Mouse (Mus musculus) heart, embryonic 11.5 days (tissue): ENCODE data around the gene Atn1. TPM values are rescaled to one million over a fixed set of nuclear protein-coding genes. Genes with fewer than 3 reads are reported as not detected.

Experiments
- ATAC-seq: fragments of 200-750 bp; cut with Nextera tagmentation; replicated peaks from 2 replicates; pipeline ENCODE4 v1.8.0; 2017; ENCODE audit warnings: moderate library complexity; ENCODE audit not compliant: insufficient number of reproducible peaks, low FRiP score, low TSS enrichment
- H3K27ac ChIP-seq: fragments of 300-500 bp; sonication (generic); 2 replicates; pipeline ENCODE4 v1.5.1; 2014; ENCODE audit warnings: mild to moderate bottlenecking, low read depth, low read length
- H3K27me3 ChIP-seq: fragments of 300-500 bp; sonication (generic); 2 replicates; pipeline ENCODE4 v1.6.1; 2014; ENCODE audit warnings: mild to moderate bottlenecking, low read length, mixed read lengths; ENCODE audit not compliant: control insufficient read depth, insufficient read depth
- H3K36me3 ChIP-seq: fragments of 300-500 bp; sonication (generic); 2 replicates; pipeline ENCODE4 v1.6.1; 2014; ENCODE audit warnings: mild to moderate bottlenecking, low read length, moderate library complexity, mixed read lengths; ENCODE audit not compliant: control insufficient read depth, insufficient read depth
- H3K4me1 ChIP-seq: fragments of 300-500 bp; sonication (generic); 2 replicates; pipeline ENCODE4 v1.6.1; 2014; ENCODE audit warnings: low read length; ENCODE audit not compliant: control insufficient read depth, insufficient read depth
- H3K4me2 ChIP-seq: fragments of 300-500 bp; sonication (generic); 2 replicates; pipeline ENCODE4 v1.6.1; 2014; ENCODE audit warnings: mild to moderate bottlenecking, moderate library complexity
- H3K4me3 ChIP-seq: fragments of 300-500 bp; sonication (generic); 2 replicates; pipeline ENCODE4 v1.5.1; 2014; ENCODE audit warnings: low read depth, low read length
- H3K9ac ChIP-seq: fragments of 300-500 bp; sonication (generic); 2 replicates; pipeline ENCODE4 v1.6.1; 2014; ENCODE audit warnings: mild to moderate bottlenecking, low read depth, low read length, moderate library complexity
- H3K9me3 ChIP-seq: fragments of 300-500 bp; sonication (generic); replicated peaks from 2 replicates; pipeline ENCODE4 v1.6.1; 2016; ENCODE audit warnings: low read length; ENCODE audit not compliant: control insufficient read depth
- WGBS: fragments of 180-500 bp; shearing (Covaris S2); extraction: QIAGEN DNeasy Blood & Tissue Kit; methylation state at CpG from one replicate; pipeline ENCODE4 v1.1.7; 2014; ENCODE audit not compliant: insufficient replicate concordance; 5-methylcytosine and 5-hydroxymethylcytosine counted together
- polyA plus RNA-seq: library from polyadenylated mRNA; unstranded; fragments of >200 nt; fragmentation: Nextera tagmentation; extraction: Ambion mirVana; gene quantifications from 2 replicates; pipeline ENCODE4 v1.2.1, GENCODE M21; 2014

The Atn1 gene
- polyA plus RNA-seq, 1 experiment from 2014 or later = 9.5 TPM

DNA sequence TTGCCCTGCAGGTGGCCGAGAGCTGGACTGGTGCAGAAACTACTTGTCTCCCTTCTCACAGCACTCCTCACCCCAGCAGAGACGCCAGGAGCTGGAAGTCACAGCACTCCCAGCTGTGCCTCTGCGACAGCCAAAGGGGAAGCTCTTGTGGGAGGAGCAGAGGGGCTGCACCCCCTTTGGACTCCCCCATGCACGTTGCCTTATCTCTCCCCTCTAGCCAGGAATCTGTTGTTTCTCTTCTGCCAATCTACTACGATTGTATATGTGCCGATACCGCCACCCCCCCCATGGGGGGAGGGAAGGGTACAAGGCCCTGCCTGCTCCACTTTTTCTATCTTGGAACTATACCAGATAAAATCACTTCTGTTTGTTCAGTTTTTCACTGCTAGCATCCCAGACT is 52.5 kb downstream of the Atn1 start:
- no peak for ATAC-seq
- Histone ChIP-seq H3K27me3 (no peaks in the 10 kb centered on the region), H3K4me2 (no peak overlapping the region), H3K9ac (no peak overlapping the region), H3K9me3 (no peaks in the 10 kb centered on the region), H3K4me3 (no peak overlapping the region), H3K4me1 (no peaks in the 10 kb centered on the region), H3K36me3 (peaks cover 27% of the 10 kb centered on the region), H3K27ac (no peak overlapping the region)
- 59% methylated on average over 7 of the region's 7 CpGs for WGBS

DNA sequence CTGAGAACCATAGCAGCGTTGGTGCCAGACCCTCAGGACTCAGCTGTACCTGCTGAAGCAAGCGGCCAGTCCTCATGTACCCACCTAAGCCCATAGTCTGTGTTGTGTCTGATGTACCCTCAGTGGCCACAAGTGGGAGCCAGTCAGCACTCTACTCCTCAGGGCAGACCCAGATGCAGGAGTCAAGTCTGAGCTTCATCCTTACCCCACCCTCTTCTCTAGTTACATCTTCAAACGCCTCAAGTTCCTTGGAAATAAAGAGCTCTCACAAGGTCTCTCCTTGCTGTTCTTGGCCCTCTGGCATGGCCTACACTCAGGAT is 53.6 kb downstream of the Atn1 start:
- Histone ChIP-seq H3K9me3 (no peaks in the 10 kb centered on the region), H3K27ac (no peak overlapping the region), H3K4me1 (no peaks in the 10 kb centered on the region), H3K9ac (no peak overlapping the region), H3K27me3 (no peaks in the 10 kb centered on the region), H3K36me3 (peaks cover 24% of the 10 kb centered on the region), H3K4me2 (no peak overlapping the region), H3K4me3 (no peak overlapping the region)
- WGBS = 51% methylated on average over 3 of the region's 3 CpGs
- ATAC-seq = no peak

DNA sequence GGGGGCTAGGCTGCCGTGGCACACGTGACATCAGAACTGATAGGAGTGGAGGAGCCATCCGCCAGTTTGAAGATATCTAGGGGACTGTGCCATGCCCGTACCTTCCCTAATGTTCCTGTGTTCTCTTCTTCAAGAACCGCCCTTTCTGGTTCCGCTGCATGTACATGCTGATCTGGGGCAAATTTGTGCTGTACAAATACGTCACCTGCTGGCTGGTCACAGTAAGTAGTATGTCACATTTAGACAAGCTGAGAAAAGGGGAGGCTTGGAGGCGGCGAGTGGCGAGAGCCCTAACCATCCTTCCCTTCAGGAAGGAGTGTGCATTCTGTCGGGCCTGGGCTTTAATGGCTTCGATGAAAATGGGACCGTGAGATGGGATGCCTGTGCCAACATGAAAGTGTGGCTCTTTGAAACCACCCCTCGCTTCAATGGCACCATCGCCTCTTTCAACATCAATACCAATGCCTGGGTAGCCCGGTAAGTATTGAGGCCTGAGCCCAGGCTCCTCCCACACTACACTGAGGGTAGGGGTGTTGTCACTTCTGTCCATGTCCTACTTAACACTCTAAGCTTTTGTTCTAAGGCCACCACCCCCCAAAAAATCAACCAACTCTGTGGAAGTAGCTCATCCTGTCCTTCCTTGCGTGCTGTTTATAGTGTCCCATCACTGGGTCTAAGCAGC is 54.1 kb downstream of the Atn1 start:
- no peak overlapping the region for H3K27ac ChIP-seq
- no peak for ATAC-seq
- H3K27me3 ChIP-seq = no peaks in the 10 kb centered on the region
- peaks cover 24% of the 10 kb centered on the region for H3K36me3 ChIP-seq
- no peak overlapping the region for H3K4me3 ChIP-seq
- WGBS = 90% methylated on average over 17 of the region's 17 CpGs
- no peak overlapping the region for H3K4me2 ChIP-seq
- no peak overlapping the region for H3K9ac ChIP-seq
- H3K4me1 ChIP-seq = no peaks in the 10 kb centered on the region
- H3K9me3 ChIP-seq = no peaks in the 10 kb centered on the region

DNA sequence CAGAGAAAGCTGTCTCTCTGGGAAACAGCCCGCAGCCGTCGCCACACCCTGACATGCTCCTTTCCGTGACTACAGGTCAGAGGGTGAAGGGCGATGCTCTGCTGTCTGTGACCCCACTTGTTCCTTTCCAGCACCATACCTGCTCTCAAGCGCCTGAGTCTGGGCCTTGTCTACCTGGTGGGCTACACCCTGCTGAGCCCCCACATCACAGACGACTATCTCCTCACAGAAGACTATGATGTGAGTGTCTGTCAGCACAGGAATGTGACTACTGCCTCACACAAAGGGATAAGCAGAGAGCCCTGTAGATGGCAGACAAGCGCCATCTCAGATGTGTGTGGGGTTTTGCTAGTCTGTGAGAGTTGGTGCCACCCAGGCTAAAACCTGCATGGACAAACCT is 55.0 kb downstream of the Atn1 start:
- WGBS = 73% methylated on average over 8 of the region's 8 CpGs
- Histone ChIP-seq H3K4me3 (no peak overlapping the region), H3K27me3 (no peaks in the 10 kb centered on the region), H3K9ac (no peak overlapping the region), H3K4me2 (no peak overlapping the region), H3K36me3 (peaks cover 24% of the 10 kb centered on the region), H3K4me1 (no peaks in the 10 kb centered on the region), H3K27ac (no peak overlapping the region), H3K9me3 (no peaks in the 10 kb centered on the region)
- no peak for ATAC-seq

DNA sequence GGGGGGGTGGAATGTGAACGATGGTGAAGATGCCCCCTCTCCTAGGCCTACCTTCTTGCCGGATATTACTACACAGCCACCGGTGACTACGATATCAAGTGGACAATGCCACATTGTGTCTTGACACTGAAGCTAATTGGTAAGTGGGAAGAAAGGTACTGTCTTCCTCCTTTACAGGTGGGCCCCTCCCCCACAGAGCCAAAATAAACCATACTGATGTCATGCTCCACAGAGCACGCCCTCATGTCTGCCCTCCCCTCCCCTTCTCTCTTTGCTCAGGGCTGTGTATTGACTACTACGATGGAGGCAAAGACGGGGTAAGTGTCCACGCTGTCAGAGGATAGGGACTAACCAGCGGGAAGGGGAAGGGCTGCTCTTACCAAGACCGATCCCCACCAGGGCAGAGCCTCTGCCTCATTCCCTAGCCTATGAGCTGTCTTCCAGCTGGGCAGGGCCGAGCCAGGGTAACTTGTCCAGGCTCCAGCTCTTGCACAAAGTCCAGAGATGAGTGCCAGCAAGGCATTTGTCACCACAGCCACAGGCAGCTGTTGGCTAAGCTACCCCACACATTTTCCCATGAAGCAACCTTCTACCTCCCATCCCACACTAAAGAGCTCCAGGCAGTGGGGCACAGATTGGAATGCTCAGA is 56.2 kb downstream of the Atn1 start:
- H3K4me3 ChIP-seq = no peak overlapping the region
- peaks cover 20% of the 10 kb centered on the region for H3K36me3 ChIP-seq
- no peak overlapping the region for H3K9ac ChIP-seq
- H3K4me2 ChIP-seq = no peak overlapping the region
- no peaks in the 10 kb centered on the region for H3K4me1 ChIP-seq
- 87% methylated on average over 11 of the region's 11 CpGs for WGBS
- no peaks in the 10 kb centered on the region for H3K9me3 ChIP-seq
- ATAC-seq = no peak
- H3K27ac ChIP-seq = no peak overlapping the region
- no peaks in the 10 kb centered on the region for H3K27me3 ChIP-seq

DNA sequence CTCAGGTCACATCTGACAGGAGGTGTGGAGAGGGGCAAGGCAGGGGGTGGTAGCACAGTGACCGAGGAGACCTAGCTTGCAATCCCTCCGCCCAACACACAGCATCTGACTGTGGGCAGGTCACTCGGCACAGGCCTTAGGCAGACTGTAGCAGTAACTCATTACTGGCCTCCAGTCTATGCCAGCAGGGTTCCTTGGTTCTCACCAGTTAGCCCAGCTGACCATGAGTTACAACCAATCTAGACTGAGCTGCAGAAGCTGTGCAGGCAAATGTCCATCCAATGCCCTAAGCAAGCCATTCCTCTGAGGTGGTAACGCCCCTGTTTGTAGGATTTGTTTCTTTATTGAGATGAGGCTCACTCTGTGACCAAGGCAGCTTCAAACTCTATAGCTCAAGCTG is 57.0 kb downstream of the Atn1 start:
- H3K36me3 ChIP-seq = peaks cover 14% of the 10 kb centered on the region
- H3K4me2 ChIP-seq = no peak overlapping the region
- no peak overlapping the region for H3K9ac ChIP-seq
- no peak for ATAC-seq
- no peaks in the 10 kb centered on the region for H3K9me3 ChIP-seq
- H3K4me1 ChIP-seq = no peaks in the 10 kb centered on the region
- no peaks in the 10 kb centered on the region for H3K27me3 ChIP-seq
- no peak overlapping the region for H3K4me3 ChIP-seq
- WGBS = 84% methylated on average over 4 of the region's 4 CpGs
- H3K27ac ChIP-seq = no peak overlapping the region

DNA sequence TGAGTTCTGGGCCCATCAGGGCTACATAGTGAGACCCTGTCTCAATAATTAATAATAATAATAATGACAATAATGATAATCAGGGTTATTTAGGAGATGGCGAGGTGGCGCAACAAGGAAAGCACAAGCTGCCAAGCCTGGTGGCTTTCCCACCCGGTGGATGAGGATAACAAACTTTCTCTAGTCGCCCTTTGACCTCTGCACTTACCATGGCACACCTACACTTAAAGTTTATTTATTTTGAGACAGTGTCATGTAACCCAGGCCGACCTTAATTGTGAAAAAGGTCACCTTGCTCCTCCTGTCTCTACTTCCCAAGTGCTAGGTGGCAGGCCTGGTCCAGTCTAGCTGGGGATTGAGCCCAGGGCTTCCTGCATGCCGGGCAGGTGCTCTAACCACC is 57.6 kb downstream of the Atn1 start:
- Histone ChIP-seq H3K36me3 (peaks cover 11% of the 10 kb centered on the region), H3K9me3 (no peaks in the 10 kb centered on the region), H3K4me2 (no peak overlapping the region), H3K27ac (no peak overlapping the region), H3K4me1 (no peaks in the 10 kb centered on the region), H3K4me3 (no peak overlapping the region), H3K9ac (no peak overlapping the region), H3K27me3 (no peaks in the 10 kb centered on the region)
- ATAC-seq = no peak
- WGBS = 82% methylated on average over 6 of the region's 6 CpGs

DNA sequence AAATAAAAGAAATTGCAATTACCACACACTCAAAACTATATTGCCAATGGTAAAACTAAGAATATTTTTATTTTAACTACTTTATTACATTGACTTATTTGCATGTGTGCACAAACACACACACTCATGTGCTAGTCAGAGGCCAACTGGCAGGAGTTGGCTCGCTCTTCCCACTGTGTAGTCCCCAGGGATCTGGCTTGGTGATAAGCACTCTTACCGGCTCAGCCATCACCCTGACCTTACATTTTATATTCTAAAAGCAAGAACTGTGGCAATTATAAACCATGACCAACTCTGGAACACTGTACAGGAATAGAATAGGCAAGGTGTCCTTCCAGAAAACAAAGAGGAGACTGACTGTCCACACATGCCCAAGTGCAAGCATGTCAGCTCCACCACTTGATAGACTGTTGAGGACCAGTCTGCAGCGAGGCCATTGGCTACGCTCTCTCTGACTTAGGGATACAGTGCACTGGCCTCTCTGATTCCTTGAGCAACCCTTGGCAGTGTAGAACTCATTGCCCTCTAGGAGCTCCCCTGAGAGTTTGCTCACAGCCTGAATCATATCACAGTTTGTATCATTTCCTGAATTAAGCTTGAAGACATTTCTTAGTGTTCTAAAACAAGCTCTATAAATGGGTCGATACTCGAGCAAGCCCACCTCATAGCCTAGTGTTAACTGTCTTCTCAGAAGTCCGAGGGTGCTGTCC is 59.7 kb downstream of the Atn1 start:
- no peak for ATAC-seq
- no peak overlapping the region for H3K4me3 ChIP-seq
- no peak overlapping the region for H3K4me2 ChIP-seq
- no peak overlapping the region for H3K9ac ChIP-seq
- WGBS = 83% methylated on average over 7 of the region's 7 CpGs
- H3K27ac ChIP-seq = no peak overlapping the region
- H3K27me3 ChIP-seq = no peaks in the 10 kb centered on the region
- H3K36me3 ChIP-seq = no peaks in the 10 kb centered on the region
- H3K9me3 ChIP-seq = no peaks in the 10 kb centered on the region
- H3K4me1 ChIP-seq = no peaks in the 10 kb centered on the region
